Mouse (Mus musculus): ENCODE measurements at regions not wholly inside any gene's neighbourhood (a gene's known extent, or its start where the extent isn't known, plus 50 kb on each side); places are given as distances from the start of the nearest gene placed in this dataset.

DNA sequence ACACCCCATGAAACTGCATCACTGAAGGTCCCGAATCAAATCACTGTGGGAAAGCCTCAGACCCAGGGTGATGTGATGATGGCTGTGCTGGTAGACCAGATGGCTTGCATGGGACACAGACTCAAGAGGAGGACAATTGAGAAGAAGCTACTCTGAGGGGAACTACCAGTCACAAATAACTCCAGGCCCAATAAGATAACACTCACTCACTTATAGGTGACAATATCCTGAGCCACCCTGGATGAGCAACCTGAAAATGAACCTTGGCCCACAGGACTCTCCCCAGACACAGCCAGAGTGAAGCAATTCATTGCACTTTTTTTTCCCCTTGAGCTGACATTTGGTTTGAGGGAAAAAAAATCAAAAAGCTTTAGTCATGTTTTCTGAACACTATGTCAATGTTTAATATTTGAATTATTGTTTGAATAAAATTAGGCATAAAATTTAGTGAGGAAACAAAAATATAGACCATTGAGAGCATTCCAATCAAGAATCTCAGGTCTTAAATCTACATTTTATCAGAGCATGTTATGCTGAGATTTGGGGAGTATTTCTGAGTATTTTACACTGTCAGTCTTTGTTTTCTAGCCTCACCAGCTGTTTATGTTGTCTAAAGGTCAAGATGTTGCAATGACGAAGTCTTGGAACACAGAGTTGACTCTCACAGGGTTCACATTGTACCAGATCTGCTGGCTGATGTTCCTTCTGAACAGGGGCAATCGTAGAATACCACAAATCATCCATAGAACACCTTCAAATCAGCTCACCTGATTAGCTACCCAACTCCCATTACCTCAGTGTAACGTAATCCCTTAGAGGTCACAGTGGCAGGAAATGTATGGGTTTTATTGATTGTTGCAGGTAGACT is 67.9 kb upstream of the Gm6993 start:
- no peak for DNase-seq (ENCODE audit: low read depth, low spot score)

DNA sequence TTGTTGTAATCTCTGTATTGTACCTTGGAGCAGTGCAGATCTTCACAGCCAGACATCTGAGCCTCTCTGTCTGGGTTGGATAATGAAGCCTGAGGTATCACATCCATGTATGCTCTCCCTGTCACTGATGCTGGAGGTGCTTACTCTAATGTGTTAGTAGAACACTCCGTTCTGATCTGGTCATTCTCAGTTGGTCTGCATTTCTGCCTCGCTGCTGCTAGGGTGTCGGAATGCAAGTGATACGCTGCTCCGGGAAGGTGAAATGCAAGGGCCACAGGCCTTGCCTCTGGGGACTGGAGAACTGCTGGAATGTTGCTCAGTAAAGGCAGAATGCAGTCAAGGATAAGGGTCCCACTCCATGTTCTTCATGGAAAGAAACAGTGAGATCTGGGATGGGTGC is 67.1 kb upstream of the Gm6993 start:
- DNase-seq (ENCODE audit: low read depth, low spot score) = no peak

DNA sequence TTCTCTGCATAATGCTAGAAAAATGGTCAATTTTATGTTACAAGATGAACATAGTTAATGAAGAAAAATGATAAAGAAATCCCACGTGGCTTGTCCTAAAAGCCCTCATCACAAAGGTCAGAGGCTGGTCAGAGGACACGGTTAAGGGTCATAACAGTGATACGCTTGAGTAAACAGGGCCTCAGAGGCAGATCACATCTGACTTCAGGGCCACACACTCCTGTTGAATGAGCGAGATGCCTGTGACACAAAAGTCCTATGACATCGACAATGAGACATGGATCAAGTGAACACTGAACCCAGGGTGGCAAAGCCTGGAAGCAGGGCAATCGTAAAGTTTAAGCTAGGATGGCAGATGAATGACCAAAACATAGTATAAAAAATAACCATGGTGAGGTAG is 61.0 kb upstream of the Gm6993 start:
- DNase-seq (ENCODE audit: low read depth, low spot score) = no peak

DNA sequence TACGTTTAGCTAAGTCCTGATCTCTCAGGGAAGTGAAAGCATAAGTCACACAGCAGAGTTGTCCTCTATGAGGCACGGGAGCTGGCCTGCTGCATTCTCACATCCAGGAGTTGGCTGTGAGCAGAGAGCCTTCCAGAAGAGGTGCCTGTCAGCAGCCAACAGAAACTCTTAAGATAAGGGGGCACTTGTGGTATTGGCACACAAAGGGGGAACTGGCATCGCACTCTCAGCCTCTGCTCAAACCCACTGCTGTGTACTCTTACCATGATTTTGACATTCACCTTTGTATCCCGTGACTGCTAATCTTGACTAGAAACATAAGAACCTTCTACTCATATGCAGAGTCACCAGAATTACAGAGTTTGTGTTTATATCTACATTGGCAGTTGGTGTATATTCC is 56.9 kb upstream of the Gm6993 start:
- DNase-seq (ENCODE audit: low read depth, low spot score) = no peak

DNA sequence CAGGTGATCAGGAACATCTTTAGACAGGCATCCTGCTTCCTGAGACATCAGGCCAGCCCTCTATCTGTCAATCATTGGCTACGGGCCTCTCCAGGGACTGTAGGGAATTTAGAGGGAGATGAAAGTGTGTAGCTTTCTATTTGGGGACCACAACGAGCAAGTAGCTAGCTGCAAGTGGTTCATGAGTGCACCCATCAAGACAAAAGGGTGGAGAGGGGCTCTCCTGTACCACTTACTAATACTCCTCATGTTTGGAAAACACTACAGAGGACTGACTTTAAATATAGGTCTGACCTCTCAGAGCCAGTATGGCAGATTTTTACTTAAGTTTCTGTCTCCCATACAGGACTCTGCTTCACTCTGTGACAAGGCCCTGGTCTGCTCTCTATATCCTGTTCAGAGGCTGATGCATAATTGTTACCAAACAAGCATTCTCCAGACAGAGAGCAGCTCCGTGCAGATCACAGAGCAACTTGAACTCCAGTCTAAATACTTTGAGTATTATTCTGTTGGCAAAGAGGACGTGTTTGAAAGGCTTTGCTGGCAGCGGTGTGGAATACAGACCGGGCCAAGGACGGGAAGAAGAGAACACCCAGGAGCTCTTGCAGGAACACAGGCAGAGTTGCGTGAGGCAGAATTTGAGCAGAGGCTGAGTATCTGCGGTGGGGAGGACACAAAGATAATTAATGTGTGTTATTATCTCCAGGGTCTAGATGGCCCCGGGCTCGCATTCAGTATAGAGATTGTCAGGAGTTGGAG is 56.2 kb upstream of the Gm6993 start:
- DNase-seq (ENCODE audit: low read depth, low spot score) = no peak

DNA sequence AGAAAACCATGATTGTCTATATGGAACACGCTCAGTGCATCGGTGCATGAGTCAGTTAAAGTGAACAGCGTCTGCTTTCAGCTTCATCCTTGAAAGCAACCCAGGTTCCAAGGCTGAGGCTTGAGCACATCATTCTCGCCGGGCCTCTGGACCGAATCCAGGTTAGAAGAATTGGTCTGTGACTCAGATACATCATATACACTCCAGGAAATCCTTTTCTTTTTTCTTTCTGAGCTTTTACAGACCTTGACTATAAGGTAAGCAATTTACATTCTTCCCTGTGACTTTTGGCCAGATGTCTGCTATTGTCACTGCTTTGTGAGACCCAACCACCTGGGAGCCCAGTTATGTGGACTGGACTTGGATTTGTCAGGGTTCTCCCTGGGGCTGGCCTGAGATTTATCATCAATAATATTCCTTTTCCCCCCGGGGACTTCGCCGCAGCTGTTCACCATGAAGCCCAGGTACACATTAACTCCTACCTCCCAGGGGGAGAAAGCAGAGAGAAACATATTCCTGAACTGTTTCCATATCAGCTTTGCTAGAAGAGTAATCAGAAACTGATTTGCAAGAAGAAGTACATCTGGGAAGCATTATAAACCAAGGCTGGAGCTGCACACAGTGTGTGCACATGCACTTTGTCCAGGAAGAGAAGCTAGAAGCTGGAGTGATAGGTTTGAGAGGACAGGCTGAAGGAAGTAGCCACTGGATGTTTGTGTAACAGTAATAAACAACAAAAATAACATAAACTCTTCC is 55.2 kb upstream of the Gm6993 start:
- DNase-seq (ENCODE audit: low read depth, low spot score) = no peak

DNA sequence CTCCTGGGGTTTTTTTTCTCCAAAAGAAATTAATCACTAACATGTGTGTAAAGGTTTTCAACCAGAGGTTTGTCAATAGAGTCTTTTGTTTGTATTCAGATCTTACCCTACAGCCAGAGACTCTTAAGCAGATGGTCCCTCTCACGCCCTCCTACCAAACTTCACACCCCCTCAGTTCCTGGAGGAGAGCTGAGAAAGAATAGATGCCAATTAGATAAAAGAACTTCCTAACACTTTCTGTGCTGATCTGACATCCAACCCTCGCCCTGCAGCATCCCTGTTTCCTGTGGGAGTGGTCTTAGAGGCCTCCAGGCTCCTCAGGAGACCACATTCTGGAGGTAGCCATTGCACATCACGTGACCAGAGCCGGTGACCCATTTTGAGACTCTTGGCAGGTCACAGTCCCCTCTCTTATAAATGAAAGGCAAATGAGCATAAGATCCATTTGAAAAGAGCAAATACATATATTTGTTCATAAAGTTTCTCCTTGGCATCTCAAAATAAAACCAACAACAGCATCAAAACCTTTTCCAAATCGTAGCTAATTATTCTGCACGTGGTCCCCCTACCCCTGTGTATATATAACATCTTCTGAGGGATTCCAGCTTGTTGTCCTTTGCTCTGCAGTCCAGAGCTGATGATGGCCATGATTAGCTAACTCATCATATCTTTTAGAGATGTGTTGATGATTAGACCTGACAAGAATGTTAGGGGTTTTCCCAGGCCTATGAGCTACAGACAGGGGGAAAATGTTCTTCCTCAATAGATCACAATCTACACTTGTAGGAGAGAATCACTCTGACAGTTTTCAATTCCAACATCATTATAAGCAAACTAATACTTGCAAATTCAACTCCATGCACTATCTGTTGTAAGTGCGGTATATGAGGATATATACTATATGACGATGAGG is 54.4 kb upstream of the Gm6993 start:
- no peak for DNase-seq (ENCODE audit: low read depth, low spot score)

DNA sequence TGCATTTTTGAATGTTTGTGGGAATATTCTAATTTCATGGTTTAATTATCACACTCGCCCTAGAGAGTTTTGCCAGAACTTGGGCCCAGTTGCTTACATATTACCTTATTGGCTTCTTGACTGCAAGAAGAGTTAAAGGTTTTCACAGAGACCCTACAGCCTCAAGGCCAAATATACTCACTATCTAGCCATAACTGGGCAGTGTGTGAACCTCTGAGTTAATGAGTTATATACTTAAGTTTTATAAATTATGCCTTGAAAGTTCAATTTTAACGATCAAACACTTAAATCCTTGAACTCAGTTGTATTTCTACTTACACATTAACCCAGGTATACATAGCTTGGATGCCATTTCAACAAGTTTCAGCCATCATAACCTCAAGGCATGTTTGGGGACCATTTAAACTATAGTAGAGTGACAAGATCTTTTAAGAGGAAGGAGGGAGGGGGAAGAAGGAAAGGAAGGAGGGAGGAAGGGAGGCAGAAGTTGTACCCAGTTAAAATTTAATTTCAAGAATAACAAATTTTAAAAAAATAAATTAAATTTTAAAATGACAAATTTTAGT is 52.5 kb upstream of the Gm6993 start:
- no peak for DNase-seq (ENCODE audit: low read depth, low spot score)

DNA sequence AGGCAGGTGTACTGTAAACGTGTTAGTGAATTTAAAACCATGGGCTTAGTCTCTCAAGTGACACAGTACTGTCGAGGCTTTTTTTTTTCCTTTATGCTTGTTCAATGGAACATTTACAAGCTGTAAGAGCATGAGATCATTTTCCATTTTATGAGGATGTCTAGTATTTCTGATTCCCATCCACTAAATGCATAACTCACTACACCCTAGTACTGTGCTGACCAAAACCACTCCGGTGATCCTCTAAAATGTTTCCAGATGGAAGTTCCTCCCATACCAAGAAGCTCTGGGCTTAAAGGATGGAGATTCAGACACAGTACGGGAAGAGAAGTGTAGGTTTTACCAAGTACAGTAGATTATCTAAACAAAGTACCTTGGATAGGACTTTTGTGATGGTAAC is 50.3 kb upstream of the Gm6993 start:
- no peak for DNase-seq (ENCODE audit: low read depth, low spot score)
